Mouse (Mus musculus): ENCODE measurements around the gene Nup54.

DNA sequence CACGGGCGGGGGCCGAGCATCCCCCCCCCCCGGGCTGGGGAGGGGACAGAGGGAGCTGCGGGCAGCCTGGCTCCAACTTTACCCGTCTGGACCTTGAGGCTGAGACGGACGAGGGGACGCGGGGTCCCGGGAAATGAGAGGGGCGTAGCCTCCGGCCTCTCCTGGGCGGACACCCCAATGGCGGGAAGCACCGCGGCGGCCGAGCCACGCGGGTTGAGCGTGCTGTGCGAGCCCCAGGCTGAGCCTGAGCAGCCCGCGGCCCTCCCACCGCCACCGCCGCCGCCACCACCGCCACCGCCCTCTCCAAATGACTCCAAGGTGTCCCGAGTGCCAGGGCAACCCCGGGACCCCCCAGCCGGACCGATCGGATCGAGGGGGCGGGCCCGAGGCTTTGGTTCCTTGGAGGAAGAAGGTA, 441 bp downstream of the Nup54 start:
- TF ChIP-seq CTCF (IDR thresholded peaks at IDR 0.05; ENCODE audit: borderline replicate concordance, control insufficient read depth, extremely low read depth, insufficient read depth, low read length, poor library complexity) (no peak), POLR2A (IDR thresholded peaks at IDR 0.05; ENCODE audit: control insufficient read depth, extremely low read depth, insufficient read depth, low read length, poor library complexity) (no peak)

All from thymus, adult 2 months (tissue).